Mouse (Mus musculus) spleen, adult 2 months (tissue): Measurements from ENCODE around the gene Crb1.

Experiments
- CTCF ChIP-seq: fragments of 200-500 bp; IDR thresholded peaks from 2 replicates; pipeline ENCODE4 v1.5.1; 2011; ENCODE audit warnings: mild to moderate bottlenecking, inconsistent platforms; ENCODE audit not compliant: insufficient read depth, insufficient read length, insufficient replicate concordance; ENCODE audit errors: extremely low read depth
- POLR2A ChIP-seq: fragments of 200-500 bp; IDR thresholded peaks from 2 replicates; pipeline ENCODE4 v1.6.1; 2011; ENCODE audit warnings: low read depth, low read length, inconsistent platforms

GRCm38 (mm10) chr1:139378861-139379620 is 2.1 kb upstream of the Crb1 start:
- TF ChIP-seq CTCF = no peak
- no peak for TF ChIP-seq POLR2A
